Mouse (Mus musculus) spleen, adult 2 months (tissue): ENCODE results near the gene Aldob.

Experiments used
- CTCF ChIP-seq: fragments of 200-500 bp; IDR thresholded peaks from 2 replicates; pipeline ENCODE4 v1.5.1; 2011; ENCODE audit warnings: mild to moderate bottlenecking, inconsistent platforms; ENCODE audit not compliant: insufficient read depth, insufficient read length, insufficient replicate concordance; ENCODE audit errors: extremely low read depth
- POLR2A ChIP-seq: fragments of 200-500 bp; IDR thresholded peaks from 2 replicates; pipeline ENCODE4 v1.6.1; 2011; ENCODE audit warnings: low read depth, low read length, inconsistent platforms

DNA sequence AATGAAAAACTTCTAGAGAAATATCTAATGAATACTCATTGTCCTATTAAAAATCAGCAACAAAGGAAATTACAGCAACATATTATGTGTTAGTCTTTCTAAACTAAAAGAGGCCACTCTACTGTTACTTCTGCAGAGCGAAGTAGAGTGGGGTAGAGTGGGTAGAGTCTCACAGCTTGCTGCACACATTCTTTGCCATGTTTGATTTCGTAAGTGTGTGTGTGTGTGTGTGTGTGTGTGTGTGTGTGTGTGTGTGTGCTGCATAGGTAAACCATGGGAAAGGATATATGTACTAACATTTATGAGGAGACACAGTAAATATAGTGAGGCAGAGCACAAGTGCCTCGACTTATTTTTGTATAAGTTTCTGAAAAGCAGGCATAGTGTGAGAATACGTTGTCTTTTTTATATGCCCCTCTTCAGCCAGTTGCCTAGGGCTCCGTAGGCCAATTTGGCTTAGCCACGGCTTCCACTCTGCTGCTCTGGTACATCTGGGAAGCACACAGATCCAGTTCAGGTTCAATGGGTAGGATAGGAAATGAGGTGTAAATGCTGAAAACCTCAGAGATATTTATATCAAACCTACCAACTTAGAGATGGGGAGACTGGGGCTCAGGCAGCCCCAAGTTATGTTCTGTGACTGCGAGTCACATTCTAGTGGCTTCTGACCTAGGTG is 1.7 kb downstream of the Aldob start:
- TF ChIP-seq POLR2A (no peak), CTCF (no peak)
